Mouse (Mus musculus) CH12.LX (cell line): ENCODE results near the gene Zfp454. TPM values are rescaled to one million over a fixed set of nuclear protein-coding genes. Genes with fewer than 3 reads are reported as not detected.

Experiments used
- DNase-seq: peaks from one replicate; pipeline ENCODE4 v3.0.0-alpha.2; 2013; ENCODE audit errors: extremely low read depth
- H3K27ac ChIP-seq: 2 replicates; pipeline ENCODE4 v1.5.1; 2012; ENCODE audit warnings: low read depth, mild to moderate bottlenecking, control low read depth, moderate library complexity; ENCODE audit not compliant: insufficient read depth
- H3K27me3 ChIP-seq: replicated peaks from 2 replicates; pipeline ENCODE3; 2012; ENCODE audit warnings: inconsistent platforms
- H3K36me3 ChIP-seq, 2 experiments: replicated peaks in 1 of 2; 2 replicates each; pipeline versions ENCODE3 to v1.6.1; 2012; ENCODE audit warnings: inconsistent platforms in 1 of 2, low read length in 1 of 2, mild to moderate bottlenecking in 1 of 2, mixed read lengths in 1 of 2, moderate library complexity in 1 of 2; ENCODE audit not compliant: control insufficient read depth in 1 of 2, insufficient read depth in 1 of 2
- H3K4me1 ChIP-seq, 2 experiments: 2 replicates each; pipeline ENCODE4 v1.6.1; 2012; ENCODE audit warnings: inconsistent platforms in 1 of 2, moderate library complexity in 1 of 2; ENCODE audit not compliant: insufficient read depth in 2 of 2, control insufficient read depth in 1 of 2
- H3K4me2 ChIP-seq: 2 replicates; pipeline ENCODE4 v1.6.1; 2012; ENCODE audit warnings: low read depth, mild to moderate bottlenecking, control low read depth; ENCODE audit not compliant: poor library complexity, insufficient read depth, severe bottlenecking
- H3K4me3 ChIP-seq, 3 experiments: fragments of 150-350 bp in 1 of 3; sonication (generic) in 1 of 3; replicated peaks in 1 of 3; 2 replicates each; pipeline versions ENCODE3 to v1.5.1; 2011 to 2012; ENCODE audit warnings: low read depth in 2 of 3, low read length in 2 of 3, mild to moderate bottlenecking in 2 of 3, moderate library complexity in 2 of 3, control low read depth in 1 of 3, improper control_type of control experiment in 1 of 3, inconsistent platforms in 1 of 3, mixed read lengths in 1 of 3; ENCODE audit not compliant: poor library complexity in 1 of 3
- H3K79me2 ChIP-seq: replicated peaks from 2 replicates; pipeline ENCODE4 v1.6.1; 2012; ENCODE audit warnings: mild to moderate bottlenecking, moderate library complexity; ENCODE audit not compliant: control insufficient read depth, poor library complexity, insufficient read depth, severe bottlenecking; ENCODE audit errors: extremely low read depth
- H3K9ac ChIP-seq: 2 replicates; pipeline ENCODE4 v1.6.1; 2012; ENCODE audit warnings: low read depth, mild to moderate bottlenecking, control low read depth, moderate library complexity; ENCODE audit not compliant: insufficient read depth
- H3K9me3 ChIP-seq: replicated peaks from 2 replicates; pipeline ENCODE3; 2012; ENCODE audit warnings: low read length, inconsistent platforms, mixed read lengths
- ETS1 ChIP-seq: conservative IDR thresholded peaks from 2 replicates; pipeline ENCODE4 v1.6.1; 2012; ENCODE audit warnings: low read depth, mild to moderate bottlenecking, inconsistent platforms, low read length, improper control_type of control experiment, moderate library complexity
- GABPA ChIP-seq: IDR thresholded peaks from 2 replicates; pipeline ENCODE4 v1.6.1; 2012; ENCODE audit warnings: low read depth, low read length, improper control_type of control experiment, inconsistent platforms; ENCODE audit not compliant: insufficient replicate concordance
- HCFC1 ChIP-seq: IDR thresholded peaks from 2 replicates; pipeline ENCODE4 v1.6.1; 2012; ENCODE audit warnings: low read depth, mild to moderate bottlenecking, inconsistent platforms, low read length, improper control_type of control experiment
- IRF4 ChIP-seq: IDR thresholded peaks from 2 replicates; pipeline ENCODE4 v1.6.1; 2014; ENCODE audit warnings: low read depth, mild to moderate bottlenecking, inconsistent platforms, low read length, improper control_type of control experiment
- JUND ChIP-seq: conservative IDR thresholded peaks from 2 replicates; pipeline ENCODE4 v1.6.1; 2011; ENCODE audit warnings: low read depth, low read length, improper control_type of control experiment
- MAX ChIP-seq: IDR thresholded peaks from 2 replicates; pipeline ENCODE4 v1.6.1; 2011; ENCODE audit warnings: low read length, improper control_type of control experiment
- MAZ ChIP-seq: IDR thresholded peaks from 2 replicates; pipeline ENCODE4 v1.6.1; 2012; ENCODE audit warnings: low read depth, mild to moderate bottlenecking, inconsistent platforms, low read length, improper control_type of control experiment, moderate library complexity
- MEF2A ChIP-seq: IDR thresholded peaks from 2 replicates; pipeline ENCODE4 v1.6.1; 2014; ENCODE audit warnings: low read depth, mild to moderate bottlenecking, inconsistent platforms, low read length, improper control_type of control experiment, borderline replicate concordance
- NELFE ChIP-seq: IDR thresholded peaks from 2 replicates; pipeline ENCODE4 v1.6.1; 2011; ENCODE audit warnings: low read depth, low read length, improper control_type of control experiment
- NRF1 ChIP-seq: IDR thresholded peaks from 2 replicates; pipeline ENCODE4 v1.6.1; 2014; ENCODE audit warnings: low read depth, mild to moderate bottlenecking, inconsistent platforms, low read length, improper control_type of control experiment, moderate library complexity
- POLR2A ChIP-seq: IDR thresholded peaks from 2 replicates; pipeline ENCODE4 v1.6.1; 2011; ENCODE audit warnings: low read depth, mild to moderate bottlenecking, improper control_type of control experiment, low read length
- POLR2AphosphoS2 ChIP-seq: IDR thresholded peaks from 2 replicates; pipeline ENCODE4 v1.6.1; 2011; ENCODE audit warnings: low read depth, low read length, improper control_type of control experiment
- SIN3A ChIP-seq: IDR thresholded peaks from 2 replicates; pipeline ENCODE4 v1.6.1; 2012; ENCODE audit warnings: low read length, improper control_type of control experiment, inconsistent platforms
- SMC3 ChIP-seq: IDR thresholded peaks from 2 replicates; pipeline ENCODE4 v1.6.1; 2011; ENCODE audit warnings: low read depth, low read length, improper control_type of control experiment
- TBP ChIP-seq: conservative IDR thresholded peaks from 2 replicates; pipeline ENCODE4 v1.6.1; 2011; ENCODE audit warnings: low read depth, low read length, improper control_type of control experiment
- USF1 ChIP-seq: IDR thresholded peaks from 2 replicates; pipeline ENCODE4 v1.6.1; 2014; ENCODE audit warnings: low read depth, mild to moderate bottlenecking, inconsistent platforms, low read length, improper control_type of control experiment
- ZKSCAN1 ChIP-seq: IDR thresholded peaks from 2 replicates; pipeline ENCODE4 v1.6.1; 2012; ENCODE audit warnings: low read depth, inconsistent platforms, low read length, improper control_type of control experiment, borderline replicate concordance
- ZMIZ1 ChIP-seq: IDR thresholded peaks from 2 replicates; pipeline ENCODE4 v1.6.1; 2012; ENCODE audit warnings: low read depth, mild to moderate bottlenecking, inconsistent platforms, low read length, improper control_type of control experiment
- dilution Hi-C: fragments of 300-500 bp; cut with MboI; formaldehyde crosslinking; loops from 2 replicates; pipeline ENCODE4 v1.14.3; 2020; ENCODE audit warnings: low sequenced_read_pairs; ENCODE audit not compliant: extremely low pct_unique_long_range_greater_than_20kb, extremely low pct_ligation_motif_present
- in situ Hi-C: fragments of 300-500 bp; cut with MboI; formaldehyde crosslinking; loops from 3 replicates; pipeline ENCODE4 v1.14.3; 2019; ENCODE audit warnings: low sequenced_read_pairs, low pct_ligation_motif_present, low pct_unique_long_range_greater_than_20kb, mixed read lengths
- polyA plus RNA-seq: library from polyadenylated mRNA; unstranded; fragments of >175 nt; gene quantifications from 2 replicates; pipeline ENCODE4 v1.2.1, GENCODE M21; 2012; ENCODE audit warnings: low read depth; ENCODE audit not compliant: insufficient read length
- total RNA-seq, 2 experiments: library from RNA; depleted of rRNA; stranded (reverse); fragments of 300-350 nt in 1 of 2; fragments of >200 nt in 1 of 2; gene quantifications; 2 replicates each; pipeline ENCODE4 v1.2.3; 2012 to 2014

Gene Zfp454
- total and polyA plus RNA-seq, 3 experiments: not detected

DNA sequence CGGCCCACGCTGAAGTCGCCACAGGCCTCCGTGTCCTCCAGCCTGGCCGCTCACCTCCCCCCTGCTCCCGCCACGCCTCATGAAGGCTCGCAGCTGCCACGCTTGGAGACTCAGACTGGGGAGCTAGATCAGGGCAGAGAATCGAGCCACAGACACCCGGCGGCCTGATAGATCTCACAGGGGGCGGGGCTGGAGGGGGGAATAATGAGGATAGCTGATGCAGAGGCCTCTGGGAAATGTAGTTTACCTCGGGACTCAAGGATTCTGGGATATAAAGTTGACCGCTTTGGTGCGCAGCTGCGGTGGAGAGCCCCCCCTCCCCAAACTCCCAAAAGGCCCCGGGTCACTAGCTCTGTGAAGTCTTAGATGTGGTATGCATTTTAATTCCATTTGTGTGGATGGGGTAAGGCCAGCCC, 44.0 kb upstream of the Zfp454 start, which contains the start of gene Zfp354b:
Zfp354b (minus strand) TSS at position 183 of the 416 bp plus-strand sequence.
- TF ChIP-seq HCFC1 (peak; percentile 44), NRF1 (no peak)
- TF ChIP-seq, all 38 proteins: peak for 1
- Histone ChIP-seq H3K4me2 (no peak within 1 kb of the TSS), H3K79me2 (no peaks in the 10 kb centered on the region), H3K27ac (no peak within 1 kb of the TSS), H3K27me3 (peaks cover 80% of the 10 kb centered on the region), H3K9me3 (peaks cover 5% of the 10 kb centered on the region), H3K4me1 (no peaks in the 10 kb centered on the region), H3K4me3 (no peak within 1 kb of the TSS), H3K9ac (no peak within 1 kb of the TSS), H3K36me3 (no peaks in the 10 kb centered on the region)
- in situ Hi-C loops (loop anchor here (25.0 kb wide), 1 partner anchor 606 kb away; no protein-coding TSS in a partner anchor), dilution Hi-C loops (no loop called here)
- no peak for DNase-seq

DNA sequence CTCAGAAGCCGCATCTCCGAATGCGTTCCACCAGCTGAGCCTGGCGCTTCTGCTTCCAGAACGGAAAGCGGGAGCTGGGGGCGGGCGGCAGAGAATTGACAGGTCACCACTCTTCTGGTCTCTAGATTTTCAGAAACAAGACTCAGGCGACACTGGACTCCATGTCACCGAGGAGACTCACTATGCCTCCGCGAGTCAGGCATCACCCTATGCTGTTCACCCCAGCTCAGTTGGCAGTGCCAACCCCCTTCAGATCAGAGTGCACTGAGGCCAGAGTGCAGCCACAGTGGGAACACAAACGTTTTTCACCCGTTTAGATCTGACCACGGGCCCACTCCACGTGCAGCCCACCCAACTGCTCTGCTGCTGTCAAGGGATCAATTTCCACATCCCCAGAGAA, 43.6 kb upstream of the Zfp454 start:
- no peak overlapping the region for H3K9ac ChIP-seq

DNA sequence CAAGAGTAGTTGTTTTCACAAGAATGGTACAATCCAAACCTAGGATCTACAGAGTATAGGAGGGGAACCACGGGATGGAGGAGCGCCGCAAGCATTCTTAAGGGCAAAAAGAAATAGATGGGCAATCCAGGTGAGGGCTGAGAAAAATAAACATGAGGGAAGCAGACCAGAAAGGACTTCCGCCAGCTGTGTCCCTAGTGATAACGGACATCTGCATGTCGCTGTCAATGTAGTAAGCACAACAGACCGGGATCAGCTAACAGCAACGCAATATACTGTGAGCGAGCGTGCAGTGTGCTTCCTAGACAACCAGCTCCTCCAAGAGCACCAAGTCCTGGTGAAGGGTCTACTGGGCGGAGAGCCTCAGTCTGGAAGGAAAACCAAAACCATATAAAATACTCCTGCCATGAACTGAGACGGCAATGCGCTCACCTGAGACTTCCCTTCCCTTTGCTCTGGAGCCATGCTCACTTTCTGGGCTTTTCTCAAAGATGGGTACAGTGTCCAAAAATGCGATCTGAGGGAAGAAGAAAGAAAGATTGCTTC, 43.1 kb upstream of the Zfp454 start:
- no peak overlapping the region for H3K27ac ChIP-seq

More for the DNA sequence above, 43.6 kb upstream of the Zfp454 start:
- Histone ChIP-seq H3K27me3 (peaks cover 82% of the 10 kb centered on the region), H3K9me3 (peaks cover 5% of the 10 kb centered on the region), H3K4me1 (no peaks in the 10 kb centered on the region), H3K4me2 (no peak overlapping the region), H3K79me2 (no peaks in the 10 kb centered on the region)
- TF ChIP-seq MEF2A (no peak), JUND (no peak), ZKSCAN1 (no peak), SMC3 (no peak), SIN3A (no peak), POLR2A (no peak), USF1 (no peak), NELFE (no peak), POLR2AphosphoS2 (no peak), GABPA (no peak), IRF4 (no peak), MAZ (no peak)
- TF ChIP-seq, all 38 proteins: peak for 0
- Histone ChIP-seq H3K27ac (no peak overlapping the region), H3K36me3 (no peaks in the 10 kb centered on the region), H3K4me3 (no peak overlapping the region)
- no peak for DNase-seq
- in situ Hi-C loops: loop anchor here (25.0 kb wide), 1 partner anchor 606 kb away; no protein-coding TSS in a partner anchor
- dilution Hi-C loops: no loop called here

More for the DNA sequence above, 43.1 kb upstream of the Zfp454 start:
- Histone ChIP-seq H3K4me2 (no peak overlapping the region), H3K4me1 (no peaks in the 10 kb centered on the region), H3K27me3 (peaks cover 82% of the 10 kb centered on the region), H3K9ac (no peak overlapping the region), H3K9me3 (peaks cover 5% of the 10 kb centered on the region), H3K79me2 (no peaks in the 10 kb centered on the region), H3K36me3 (no peaks in the 10 kb centered on the region), H3K4me3 (no peak overlapping the region)
- in situ Hi-C loops (loop anchor here (25.0 kb wide), 1 partner anchor 607 kb away; no protein-coding TSS in a partner anchor), dilution Hi-C loops (no loop called here)
- DNase-seq: no peak
- no peak for TF ChIP-seq MAX
- TF ChIP-seq ZMIZ1: no peak
- TF ChIP-seq TBP: no peak
- no peak for TF ChIP-seq ETS1
- TF ChIP-seq USF1: no peak
